8 mouse cellular contexts compared by ENCODE assay signal in the genomic region with DNA sequence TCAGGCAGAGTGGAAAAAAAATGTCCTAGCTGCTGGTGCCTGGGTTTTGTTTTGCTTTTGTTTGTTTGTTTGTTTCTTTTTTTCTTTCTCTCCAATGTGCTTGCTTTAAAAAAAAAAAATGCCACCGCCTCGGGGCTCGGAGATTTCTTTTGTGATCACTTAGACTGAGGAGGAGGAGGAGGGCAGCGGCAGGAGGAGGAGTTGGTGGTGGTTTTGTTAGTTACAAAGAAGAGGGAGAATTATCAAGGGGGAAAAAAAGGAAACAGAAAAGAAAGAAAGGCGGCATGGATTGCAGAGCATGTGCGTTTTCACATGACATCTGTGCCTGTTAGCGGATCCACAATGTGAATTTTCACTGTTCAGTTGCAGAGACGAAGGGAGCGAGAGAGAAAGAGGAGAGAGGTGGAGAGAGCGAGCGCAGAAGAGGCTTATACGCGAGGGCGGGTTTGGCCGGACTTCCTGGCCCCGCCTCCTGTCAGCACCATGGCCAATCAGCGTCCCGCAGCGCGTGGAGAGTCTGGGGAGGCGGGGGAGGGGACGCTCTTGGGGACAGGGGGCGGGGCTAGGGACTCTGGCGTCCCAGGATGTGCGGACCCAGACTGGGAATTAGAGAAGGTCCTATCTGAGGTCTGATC. TPM values are rescaled to one million over a fixed set of nuclear protein-coding genes. Genes with fewer than 3 reads are reported as not detected.
DNase-seq lines count a peak whose midpoint lies in the region; ATAC-seq and TF ChIP-seq lines count a peak whose summit lies in the region.

A gene (minus strand): TSS at position 404 of the 635 bp plus-strand sequence.

- TF ChIP-seq CTCF in heart, postnatal 0 days (IDR thresholded peaks at IDR 0.05; ENCODE audit: low read depth), result no peak

- DNase-seq in c-Kit-positive CD71-positive TER-119-positive erythroid progenitor cells, embryonic 14.5 days (ENCODE audit: low spot score), result peak; percentile 20
- DNase-seq in heart, postnatal 0 days (ENCODE audit: low spot score), result peak; percentile 90
- peak; percentile 78 to 85 for DNase-seq in kidney, postnatal 25 days
- peak; percentile 39 for DNase-seq in thymus, postnatal 14 days

- H3K9ac ChIP-seq in forebrain, embryonic 13.5 days, result peak within 1 kb of the TSS; percentile 66
- H3K9ac ChIP-seq in heart, postnatal 0 days (replicated peaks; ENCODE audit: low read depth, low read length), result peak within 1 kb of the TSS; percentile 40
- 0 out of 2 replicates have a peak within 1 kb of the TSS, but pooled peaks have one; percentile 17 for H3K9ac ChIP-seq in liver, embryonic 12.5 days
- H3K9ac ChIP-seq in neural tube, embryonic 12.5 days, result peak within 1 kb of the TSS; percentile 61

- TF ChIP-seq EP300 in heart, postnatal 0 days (IDR thresholded peaks at IDR 0.05; ENCODE audit: low read depth), result no peak

- under 1% methylated on average over 25 of the region's 25 CpGs for WGBS in forebrain, embryonic 13.5 days
- 0% methylated on average over 25 of the region's 25 CpGs for WGBS in heart, postnatal 0 days
- under 1% methylated on average over 25 of the region's 25 CpGs for WGBS in liver, embryonic 12.5 days (ENCODE audit: insufficient replicate concordance)
- under 1% methylated on average over 25 of the region's 25 CpGs for WGBS in neural tube, embryonic 12.5 days

- H3K4me2 ChIP-seq in forebrain, embryonic 13.5 days, result peak within 1 kb of the TSS; percentile 89
- peak within 1 kb of the TSS; percentile 81 for H3K4me2 ChIP-seq in heart, postnatal 0 days (ENCODE audit: low read depth, low read length)
- H3K4me2 ChIP-seq in liver, embryonic 12.5 days, result peak within 1 kb of the TSS; percentile 73
- peak within 1 kb of the TSS; percentile 86 for H3K4me2 ChIP-seq in neural tube, embryonic 12.5 days (replicated peaks)

- H3K4me3 ChIP-seq in forebrain, embryonic 13.5 days, result peak within 1 kb of the TSS; percentile 58
- peak within 1 kb of the TSS; percentile 53 for H3K4me3 ChIP-seq in heart, postnatal 0 days (ENCODE audit: low read depth, low read length)
- peak within 1 kb of the TSS; percentile 45 for H3K4me3 ChIP-seq in liver, embryonic 12.5 days
- H3K4me3 ChIP-seq in neural tube, embryonic 12.5 days, result peak within 1 kb of the TSS; percentile 56

- H3K36me3 ChIP-seq in forebrain, embryonic 13.5 days (ENCODE audit: poor library complexity, severe bottlenecking), result no peaks in the 10 kb centered on the region
- H3K36me3 ChIP-seq in heart, postnatal 0 days (replicated peaks; ENCODE audit: control insufficient read depth, insufficient read depth, low read length), result no peaks in the 10 kb centered on the region
- H3K36me3 ChIP-seq in liver, embryonic 12.5 days, result no peaks in the 10 kb centered on the region
- H3K36me3 ChIP-seq in neural tube, embryonic 12.5 days, result no peaks in the 10 kb centered on the region

- peaks cover 31% of the 10 kb centered on the region for H3K4me1 ChIP-seq in forebrain, embryonic 13.5 days
- peaks cover 8% of the 10 kb centered on the region; the same call in 1 of the 2 replicates for H3K4me1 ChIP-seq in heart, postnatal 0 days (ENCODE audit: control insufficient read depth, insufficient read depth)
- peaks cover 10% of the 10 kb centered on the region; the same call in 1 of the 2 replicates for H3K4me1 ChIP-seq in liver, embryonic 12.5 days
- peaks cover 14% of the 10 kb centered on the region for H3K4me1 ChIP-seq in neural tube, embryonic 12.5 days

- H3K27ac ChIP-seq in forebrain, embryonic 13.5 days, result peak within 1 kb of the TSS; percentile 65
- H3K27ac ChIP-seq in heart, postnatal 0 days (ENCODE audit: low read depth), result peak within 1 kb of the TSS; percentile 61
- no peak within 1 kb of the TSS for H3K27ac ChIP-seq in liver, embryonic 12.5 days
- H3K27ac ChIP-seq in neural tube, embryonic 12.5 days, result peak within 1 kb of the TSS; percentile 12; the same call in 1 of the 2 replicates

- peak; percentile 67 for ATAC-seq in CD4-positive, CD25-positive, alpha-beta regulatory T cell, adult 4 months
- peak; percentile 97 for ATAC-seq in forebrain, embryonic 13.5 days
- ATAC-seq in heart, postnatal 0 days (ENCODE audit: insufficient read depth, low read depth), result peak; percentile 98
- peak; percentile 95 for ATAC-seq in liver, embryonic 12.5 days
- peak; percentile 97 for ATAC-seq in neural tube, embryonic 12.5 days (ENCODE audit: low FRiP score, low read depth)

- H3K9me3 ChIP-seq in forebrain, embryonic 13.5 days (replicated peaks), result no peaks in the 10 kb centered on the region
- no peaks in the 10 kb centered on the region for H3K9me3 ChIP-seq in heart, postnatal 0 days (replicated peaks; ENCODE audit: control insufficient read depth, low read length)
- H3K9me3 ChIP-seq in liver, embryonic 12.5 days (replicated peaks), result no peaks in the 10 kb centered on the region
- no peaks in the 10 kb centered on the region for H3K9me3 ChIP-seq in neural tube, embryonic 12.5 days

- peaks cover 23% of the 10 kb centered on the region for H3K27me3 ChIP-seq in forebrain, embryonic 13.5 days
- peaks cover 16% of the 10 kb centered on the region for H3K27me3 ChIP-seq in heart, postnatal 0 days (ENCODE audit: control insufficient read depth, insufficient read depth, low read length)
- H3K27me3 ChIP-seq in liver, embryonic 12.5 days (replicated peaks), result peaks cover 48% of the 10 kb centered on the region
- peaks cover 17% of the 10 kb centered on the region for H3K27me3 ChIP-seq in neural tube, embryonic 12.5 days (replicated peaks)

RNA-seq across cellular contexts. Expression of the gene that starts here (rescaled TPM):
- under 1 TPM; 0.28 to 0.63 TPM for polyA plus RNA-seq in CD4-positive, CD25-positive, alpha-beta regulatory T cell, adult 4 months (2017; shearing (Covaris generic))
- 7.7 and 8.3 TPM in 2 replicates for polyA plus RNA-seq in forebrain, embryonic 13.5 days (2015; fragmentation: Nextera tagmentation; extraction: Ambion mirVana)
- total RNA-seq in heart, postnatal 0 days (2014; rRNA removed; ENCODE audit: low replicate concordance), result 2.0 TPM in 1 of 2 replicates, not detected in the other
- polyA plus RNA-seq in heart, postnatal 0 days (2015; fragmentation: Nextera tagmentation; extraction: Ambion mirVana), result 0.36 and 0.43 TPM in 2 replicates
- polyA plus RNA-seq in liver, embryonic 12.5 days (2016; fragmentation: Nextera tagmentation; extraction: Ambion mirVana), result 0.01 TPM in 2 replicates
- polyA plus RNA-seq in neural tube, embryonic 12.5 days (2016; fragmentation: Nextera tagmentation; extraction: Ambion mirVana), result 2.8 and 2.9 TPM in 2 replicates

Comparison
In these comparisons a context has a peak if more than half of its experiments do, and no peak if none do; other contexts are left out.
1. Peak in ATAC-seq in CD4-positive, CD25-positive, alpha-beta regulatory T cell, adult 4 months; RNA of the gene not detected or under 1 TPM.
2. Peak in ATAC-seq, H3K4me3 ChIP-seq, H3K9ac ChIP-seq and H3K4me2 ChIP-seq in liver, embryonic 12.5 days; RNA of the gene not detected or under 1 TPM.
3. DNase-seq: peak in every context shown above with its lines; median percentile 90 in heart, postnatal 0 days; 82 in kidney, postnatal 25 days; 39 in thymus, postnatal 14 days; 20 in c-Kit-positive CD71-positive TER-119-positive erythroid progenitor cells, embryonic 14.5 days.